8 mouse cellular contexts compared by ENCODE assay signal in the genomic region with DNA sequence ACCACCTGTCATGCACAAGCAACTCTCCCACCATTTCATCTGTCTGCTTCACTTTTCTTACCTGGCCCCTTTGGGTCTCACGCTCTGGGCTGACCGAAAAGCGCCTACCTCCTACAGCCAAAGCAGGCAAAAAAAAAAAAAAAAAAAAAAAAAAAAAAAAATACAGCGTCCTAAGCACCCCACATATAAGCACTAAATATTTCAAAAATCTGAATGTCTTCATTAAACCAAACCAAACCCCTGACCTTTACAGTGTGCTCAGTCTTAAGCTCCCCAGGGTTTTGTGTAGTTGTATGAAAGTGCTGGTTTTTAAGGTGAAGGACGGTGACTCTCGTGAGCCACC. TPM values are rescaled to one million over a fixed set of nuclear protein-coding genes. Genes with fewer than 3 reads are reported as not detected.
DNase-seq lines count a peak whose midpoint lies in the region; ATAC-seq and TF ChIP-seq lines count a peak whose summit lies in the region.

No protein-coding gene starts in this region.

- TF ChIP-seq POLR2A in CH12.LX (IDR thresholded peaks at IDR 0.05; ENCODE audit: low read depth, low read length) = no peak

- dilution Hi-C loops in CH12.LX (cut with MboI; ENCODE audit: extremely low pct_ligation_motif_present, extremely low pct_unique_long_range_greater_than_20kb, low sequenced_read_pairs) = no loop called here

- TF ChIP-seq CTCF in CH12.LX (conservative IDR thresholded peaks at IDR 0.05 in 1 of 2, IDR thresholded peaks at IDR 0.05 in 1 of 2; ENCODE audit: low read depth in 2 of 2, low read length in 2 of 2) = no peak
- no peak for TF ChIP-seq CTCF in liver, embryonic 14.5 days (IDR thresholded peaks at IDR 0.05; ENCODE audit: low read depth)

- DNase-seq in CH12.LX (ENCODE audit: extremely low read depth) = no peak
- DNase-seq in forebrain, embryonic 14.5 days (ENCODE audit: low spot score) = no peak
- DNase-seq in liver, embryonic 14.5 days (ENCODE audit: low read depth in 3 of 3, low spot score in 3 of 3) = no peak
- DNase-seq in urinary bladder, postnatal 14 days (ENCODE audit: low spot score) = no peak
- no peak for DNase-seq in thymus, postnatal 4 days
- no peak for DNase-seq in urinary bladder, postnatal 10 days (ENCODE audit: low spot score)

- H3K79me2 ChIP-seq in CH12.LX (replicated peaks; ENCODE audit: control insufficient read depth, extremely low read depth, insufficient read depth, poor library complexity, severe bottlenecking) = peaks cover 3% of the 10 kb centered on the region; the same call in 1 of the 2 replicates

- in situ Hi-C loops in CH12.LX (cut with MboI; ENCODE audit: low pct_ligation_motif_present, low pct_unique_long_range_greater_than_20kb, low sequenced_read_pairs) = no loop called here

- no peak for TF ChIP-seq EP300 in CH12.LX (IDR thresholded peaks at IDR 0.05; ENCODE audit: low read length)
- no peak for TF ChIP-seq EP300 in liver, embryonic 14.5 days (IDR thresholded peaks at IDR 0.05; ENCODE audit: low read depth)

- no peak for TF ChIP-seq RAD21 in CH12.LX (IDR thresholded peaks at IDR 0.05; ENCODE audit: low read depth, low read length)

- peak overlapping the region; percentile 99 for H3K4me3 ChIP-seq in erythroblast, embryonic 14.5 days (replicated peaks)
- H3K4me3 ChIP-seq in CH12.LX (replicated peaks in 1 of 3; ENCODE audit: low read depth in 2 of 3, low read length in 2 of 3, poor library complexity in 1 of 3) = peak overlapping the region; percentile 59 to 69 (median 68)
- peak overlapping the region; percentile 94 for H3K4me3 ChIP-seq in forebrain, embryonic 14.5 days (ENCODE audit: low read depth, low read length)
- peak overlapping the region; percentile 67 to 100 for H3K4me3 ChIP-seq in liver, embryonic 14.5 days (ENCODE audit: insufficient read depth in 1 of 2, low read depth in 2 of 2, low read length in 2 of 2)

- peak overlapping the region; percentile 28 for H3K9ac ChIP-seq in CH12.LX (ENCODE audit: insufficient read depth, low read depth)
- H3K9ac ChIP-seq in forebrain, embryonic 14.5 days (ENCODE audit: low read length) = peak overlapping the region; percentile 91
- peak overlapping the region; percentile 100 for H3K9ac ChIP-seq in liver, embryonic 14.5 days (replicated peaks)

- 7% methylated on average over 6 of the region's 6 CpGs for WGBS in forebrain, embryonic 14.5 days
- 7% methylated on average over 6 of the region's 6 CpGs for WGBS in liver, embryonic 14.5 days (ENCODE audit: insufficient replicate concordance)

- H3K9me3 ChIP-seq in erythroblast, embryonic 14.5 days (ENCODE audit: control insufficient read depth, low read length) = no peaks in the 10 kb centered on the region
- peaks cover 3% of the 10 kb centered on the region for H3K9me3 ChIP-seq in CH12.LX (replicated peaks; ENCODE audit: low read length)
- H3K9me3 ChIP-seq in forebrain, embryonic 14.5 days (replicated peaks; ENCODE audit: control insufficient read depth, low read length) = no peaks in the 10 kb centered on the region
- no peaks in the 10 kb centered on the region for H3K9me3 ChIP-seq in liver, embryonic 14.5 days (ENCODE audit: control insufficient read depth, low read length)

- H3K4me2 ChIP-seq in CH12.LX (ENCODE audit: insufficient read depth, low read depth, poor library complexity, severe bottlenecking) = peak overlapping the region; percentile 61
- peak overlapping the region; percentile 81 for H3K4me2 ChIP-seq in forebrain, embryonic 14.5 days (ENCODE audit: low read length)
- H3K4me2 ChIP-seq in liver, embryonic 14.5 days (ENCODE audit: low read depth) = peak overlapping the region; percentile 81

- no peaks in the 10 kb centered on the region for H3K27me3 ChIP-seq in erythroblast, embryonic 14.5 days (ENCODE audit: control insufficient read depth)
- H3K27me3 ChIP-seq in CH12.LX (replicated peaks) = no peaks in the 10 kb centered on the region
- H3K27me3 ChIP-seq in forebrain, embryonic 14.5 days (replicated peaks; ENCODE audit: control insufficient read depth, insufficient read depth, low read length) = no peaks in the 10 kb centered on the region
- no peaks in the 10 kb centered on the region for H3K27me3 ChIP-seq in liver, embryonic 14.5 days (ENCODE audit: control insufficient read depth, insufficient read depth, low read length)

- ATAC-seq in erythroblast, adult 5-6 weeks (replicated peaks; ENCODE audit: low FRiP score, poor library complexity, severe bottlenecking) = no peak
- no peak for ATAC-seq in forebrain, embryonic 14.5 days
- no peak for ATAC-seq in liver, embryonic 14.5 days (ENCODE audit: insufficient read depth)

- peak overlapping the region; percentile 64; the same call in 1 of the 2 replicates for H3K27ac ChIP-seq in CH12.LX (ENCODE audit: insufficient read depth, low read depth)
- peak overlapping the region; percentile 91 for H3K27ac ChIP-seq in forebrain, embryonic 14.5 days (ENCODE audit: low read depth, low read length)
- peak overlapping the region; percentile 84 for H3K27ac ChIP-seq in liver, embryonic 14.5 days

- peaks cover 26% of the 10 kb centered on the region for H3K4me1 ChIP-seq in erythroblast, embryonic 14.5 days (ENCODE audit: control insufficient read depth)
- peaks cover 0 to 12% of the 10 kb centered on the region in 2 experiments; a peak in 3 of 4 replicates for H3K4me1 ChIP-seq in CH12.LX (ENCODE audit: control insufficient read depth in 1 of 2, insufficient read depth in 2 of 2)
- H3K4me1 ChIP-seq in forebrain, embryonic 14.5 days (ENCODE audit: control insufficient read depth, insufficient read depth, low read length) = no peaks in the 10 kb centered on the region; the same call in 1 of the 2 replicates
- H3K4me1 ChIP-seq in liver, embryonic 14.5 days (replicated peaks; ENCODE audit: control insufficient read depth in 2 of 2, insufficient read depth in 2 of 2, low read length in 1 of 2) = peaks cover 10 to 12% of the 10 kb centered on the region in 2 experiments

- H3K36me3 ChIP-seq in erythroblast, embryonic 14.5 days (ENCODE audit: control insufficient read depth) = peaks cover 14% of the 10 kb centered on the region
- H3K36me3 ChIP-seq in CH12.LX (replicated peaks in 1 of 2; ENCODE audit: control insufficient read depth in 1 of 2, insufficient read depth in 1 of 2, low read length in 1 of 2) = peaks cover 0 to 2% of the 10 kb centered on the region in 2 experiments
- H3K36me3 ChIP-seq in forebrain, embryonic 14.5 days (ENCODE audit: control insufficient read depth, insufficient read depth, low read length) = no peaks in the 10 kb centered on the region
- no peaks in the 10 kb centered on the region; the same call in 1 of the 2 replicates for H3K36me3 ChIP-seq in liver, embryonic 14.5 days (replicated peaks; ENCODE audit: control insufficient read depth, insufficient read depth, low read depth)

TF ChIP-seq in CH12.LX, 34 proteins besides CTCF, POLR2A, EP300 and RAD21:
- TF ChIP-seq UBTF (IDR thresholded peaks at IDR 0.05; ENCODE audit: low read depth, low read length) (no peak), PAX5 (IDR thresholded peaks at IDR 0.05; ENCODE audit: low read length) (no peak), CHD2 (IDR thresholded peaks at IDR 0.05; ENCODE audit: low read length) (no peak), BHLHE40 (IDR thresholded peaks at IDR 0.05; ENCODE audit: low read depth, low read length) (no peak), NELFE (IDR thresholded peaks at IDR 0.05; ENCODE audit: low read depth, low read length) (no peak), IRF4 (IDR thresholded peaks at IDR 0.05; ENCODE audit: low read depth, low read length) (no peak), E2F4 (IDR thresholded peaks at IDR 0.05; ENCODE audit: insufficient replicate concordance, low read depth, low read length) (no peak), JUND (conservative IDR thresholded peaks at IDR 0.05; ENCODE audit: low read depth, low read length) (no peak), MAX (IDR thresholded peaks at IDR 0.05; ENCODE audit: low read length) (no peak), CHD1 (IDR thresholded peaks at IDR 0.05; ENCODE audit: low read depth, low read length) (no peak), TBP (conservative IDR thresholded peaks at IDR 0.05; ENCODE audit: low read depth, low read length) (no peak), POLR2AphosphoS2 (IDR thresholded peaks at IDR 0.05; ENCODE audit: low read depth, low read length) (no peak), ZNF384 (IDR thresholded peaks at IDR 0.05; ENCODE audit: low read depth, low read length) (peak; percentile 91), ELF1 (IDR thresholded peaks at IDR 0.05; ENCODE audit: low read depth, low read length) (no peak), ETS1 (conservative IDR thresholded peaks at IDR 0.05; ENCODE audit: low read depth, low read length) (peak; percentile 37; the same call in 1 of the 2 replicates)
TF ChIP-seq in CH12.LX: peak in this region for 2.

RNA-seq across cellular contexts. Expression of gene Fbxo30, which starts 0.9 kb away (rescaled TPM):
- polyA plus RNA-seq in erythroblast, embryonic 14.5 days (2012) = 0.81 and 1.2 TPM in 2 replicates
- total RNA-seq in erythroblast, adult 5-6 weeks (2015; ENCODE audit: low replicate concordance) = 358 and 372 TPM in 2 replicates
- total RNA-seq in erythroblast, adult 5-6 weeks (2017; ENCODE audit: low replicate concordance) = 591 and 674 TPM in 2 replicates
- total RNA-seq in CH12.LX (2012; rRNA removed) = 1.8 and 2.1 TPM in 2 replicates
- total RNA-seq in CH12.LX (2014; rRNA removed) = 3.1 and 3.2 TPM in 2 replicates
- polyA plus RNA-seq in CH12.LX (2012; ENCODE audit: insufficient read length, low read depth) = 2.6 and 3.0 TPM in 2 replicates
- 15.1 and 16.4 TPM in 2 replicates for polyA plus RNA-seq in forebrain, embryonic 14.5 days (2014; fragmentation: Nextera tagmentation; extraction: Ambion mirVana)
- polyA plus RNA-seq in liver, embryonic 14.5 days (2012; rRNA removed) = 8.0 and 12.3 TPM in 2 replicates
- 38.4 and 40.9 TPM in 2 replicates for polyA plus RNA-seq in liver, embryonic 14.5 days (2014; fragmentation: Nextera tagmentation; extraction: Ambion mirVana)

Comparison
In these comparisons a context has a peak if more than half of its experiments do, and no peak if none do; other contexts are left out.
1. H3K9ac ChIP-seq: peak in every context shown above with its lines; median percentile 100 in liver, embryonic 14.5 days; 91 in forebrain, embryonic 14.5 days; 28 in CH12.LX.